In genomic region chr13:31352825-31353224, GRCm38 (mm10) we compare ENCODE assay signal across 15 mouse cellular contexts.
A peak's percentile ranks its signal among the peaks of the same experiment; 100 is the strongest.
DNase-seq lines count a peak whose midpoint lies in the region; ATAC-seq and TF ChIP-seq lines count a peak whose summit lies in the region.
"Had no signal": no experiment of that assay in that cellular context is flagged by ENCODE, and none has a peak within 500 bp of the region (broad histone marks: within the 10 kb centered on the region; RNA-seq: fewer than 3 reads in every experiment).

No protein-coding gene starts in this region.

- no peak overlapping the region for H3K4me3 ChIP-seq in cerebellum, adult 2 months (replicated peaks; ENCODE audit: insufficient read depth, low read depth, low read length)
- no peak overlapping the region for H3K4me3 ChIP-seq in layer of hippocampus, adult 2 months
- H3K4me3 ChIP-seq in midbrain, postnatal 0 days (ENCODE audit: low read depth, low read length): no peak overlapping the region
- no peak overlapping the region for H3K4me3 ChIP-seq in midbrain, embryonic 13.5 days (replicated peaks)
- H3K4me3 ChIP-seq: embryonic facial prominence, embryonic 15.5 days; forebrain, embryonic 12.5 days; heart, embryonic 15.5 days; hindbrain, embryonic 12.5 days; limb, embryonic 13.5 days; midbrain, embryonic 12.5 days had no signal

- no peaks in the 10 kb centered on the region for H3K9me3 ChIP-seq in midbrain, postnatal 0 days (ENCODE audit: low read length)
- H3K9me3 ChIP-seq in midbrain, embryonic 13.5 days: no peaks in the 10 kb centered on the region
- H3K9me3 ChIP-seq: embryonic facial prominence, embryonic 15.5 days; forebrain, embryonic 12.5 days; heart, embryonic 15.5 days; hindbrain, embryonic 12.5 days; limb, embryonic 13.5 days; midbrain, embryonic 12.5 days had no signal

- no peaks in the 10 kb centered on the region for H3K27me3 ChIP-seq in cerebellum, adult 2 months (ENCODE audit: control insufficient read depth, insufficient read depth, low read length)
- H3K27me3 ChIP-seq in midbrain, postnatal 0 days (ENCODE audit: insufficient read depth, low read length): no peaks in the 10 kb centered on the region
- no peaks in the 10 kb centered on the region for H3K27me3 ChIP-seq in midbrain, embryonic 13.5 days
- H3K27me3 ChIP-seq: embryonic facial prominence, embryonic 15.5 days; forebrain, embryonic 12.5 days; heart, embryonic 15.5 days; hindbrain, embryonic 12.5 days; limb, embryonic 13.5 days; midbrain, embryonic 12.5 days had no signal

- no peak for ATAC-seq in midbrain, postnatal 0 days (ENCODE audit: low FRiP score)
- no peak for ATAC-seq in midbrain, embryonic 13.5 days

- no peak for TF ChIP-seq POLR2A in cerebellum, adult 2 months (IDR thresholded peaks at IDR 0.05; ENCODE audit: borderline replicate concordance, insufficient read depth, low read length)

- WGBS in cerebellum, adult 2 months: 57% methylated on average over 5 of the region's 5 CpGs
- 76% methylated on average over 5 of the region's 5 CpGs for WGBS in midbrain, postnatal 0 days
- WGBS in midbrain, embryonic 13.5 days: 74% methylated on average over 5 of the region's 5 CpGs

- peak; percentile 6 to 7 for DNase-seq in cerebellum, postnatal 14 days
- DNase-seq in cerebellum, adult 2 months: no peak
- no peak for DNase-seq in layer of hippocampus, adult 2 months (ENCODE audit: low spot score in 2 of 2)
- DNase-seq in layer of hippocampus, adult 9-11 months: no peak
- DNase-seq in midbrain, postnatal 0 days (ENCODE audit: low spot score): no peak
- DNase-seq in testis, postnatal 10 days (ENCODE audit: low spot score): no peak
- no peak for DNase-seq in thymus, postnatal 4 days

- H3K36me3 ChIP-seq in midbrain, postnatal 0 days (ENCODE audit: insufficient read depth, low read length): no peaks in the 10 kb centered on the region
- no peaks in the 10 kb centered on the region for H3K36me3 ChIP-seq in midbrain, embryonic 13.5 days
- H3K36me3 ChIP-seq: embryonic facial prominence, embryonic 15.5 days; forebrain, embryonic 12.5 days; heart, embryonic 15.5 days; hindbrain, embryonic 12.5 days; limb, embryonic 13.5 days; midbrain, embryonic 12.5 days had no signal

- no peak overlapping the region for H3K27ac ChIP-seq in cerebellum, adult 2 months (ENCODE audit: insufficient read depth, low read length)
- no peak overlapping the region for H3K27ac ChIP-seq in layer of hippocampus, adult 2 months
- H3K27ac ChIP-seq in midbrain, postnatal 0 days (ENCODE audit: low read depth, low read length): no peak overlapping the region
- no peak overlapping the region for H3K27ac ChIP-seq in midbrain, embryonic 13.5 days
- H3K27ac ChIP-seq: embryonic facial prominence, embryonic 15.5 days; forebrain, embryonic 12.5 days; heart, embryonic 15.5 days; hindbrain, embryonic 12.5 days; limb, embryonic 13.5 days; macrophage; midbrain, embryonic 12.5 days had no signal

- H3K4me2 ChIP-seq in midbrain, postnatal 0 days (ENCODE audit: low read depth, low read length, poor library complexity, severe bottlenecking): no peak overlapping the region
- no peak overlapping the region for H3K4me2 ChIP-seq in midbrain, embryonic 13.5 days (replicated peaks)
- H3K4me2 ChIP-seq: embryonic facial prominence, embryonic 15.5 days; forebrain, embryonic 12.5 days; heart, embryonic 15.5 days; hindbrain, embryonic 12.5 days; limb, embryonic 13.5 days; midbrain, embryonic 12.5 days had no signal

- no peak; the same call in 1 of the 2 replicates for TF ChIP-seq CTCF in cerebellum, adult 2 months (IDR thresholded peaks at IDR 0.05; ENCODE audit: borderline replicate concordance, insufficient read depth, low read depth, low read length)
- TF ChIP-seq CTCF in layer of hippocampus, adult 2 months (conservative IDR thresholded peaks at IDR 0.05): peak; percentile 63
- peak; percentile 36 for TF ChIP-seq CTCF in midbrain, postnatal 0 days (IDR thresholded peaks at IDR 0.05)

- H3K9ac ChIP-seq in midbrain, postnatal 0 days (replicated peaks; ENCODE audit: low read length, poor library complexity, severe bottlenecking): no peak overlapping the region
- H3K9ac ChIP-seq in midbrain, embryonic 13.5 days (replicated peaks): no peak overlapping the region
- H3K9ac ChIP-seq: embryonic facial prominence, embryonic 15.5 days; forebrain, embryonic 12.5 days; heart, embryonic 15.5 days; hindbrain, embryonic 12.5 days; limb, embryonic 13.5 days; midbrain, embryonic 12.5 days had no signal

- no peaks in the 10 kb centered on the region for H3K4me1 ChIP-seq in cerebellum, adult 2 months (ENCODE audit: control insufficient read depth, insufficient read depth, low read length)
- H3K4me1 ChIP-seq in midbrain, postnatal 0 days (ENCODE audit: insufficient read depth, low read length): no peaks in the 10 kb centered on the region
- no peaks in the 10 kb centered on the region for H3K4me1 ChIP-seq in midbrain, embryonic 13.5 days (replicated peaks)
- H3K4me1 ChIP-seq: forebrain, embryonic 12.5 days; heart, embryonic 15.5 days; hindbrain, embryonic 12.5 days; limb, embryonic 13.5 days; midbrain, embryonic 12.5 days had no signal

Comparison
In these comparisons a context has a peak if more than half of its experiments do, and no peak if none do; other contexts are left out.
1. DNase-seq: peak in cerebellum, postnatal 14 days (2 of 2); none in cerebellum, adult 2 months (0 of 2), layer of hippocampus, adult 2 months (0 of 2), layer of hippocampus, adult 9-11 months (single experiment), midbrain, postnatal 0 days (single experiment), testis, postnatal 10 days (single experiment) and thymus, postnatal 4 days (single experiment).